Mouse (Mus musculus) embryonic fibroblast, embryonic 13.5 days (primary cell): ENCODE data around the gene Nme7. TPM values are rescaled to one million over a fixed set of nuclear protein-coding genes. Genes with fewer than 3 reads are reported as not detected.

Source experiments
- H3K27ac ChIP-seq: 2 replicates; pipeline ENCODE4 v1.5.1; 2012; ENCODE audit warnings: low read length, control low read depth, inconsistent platforms; ENCODE audit not compliant: insufficient read depth
- H3K4me1 ChIP-seq: 2 replicates; pipeline ENCODE4 v1.6.1; 2011; ENCODE audit warnings: low read length; ENCODE audit not compliant: control insufficient read depth, insufficient read depth
- H3K4me3 ChIP-seq: 2 replicates; pipeline ENCODE4 v1.5.1; 2011; ENCODE audit warnings: mild to moderate bottlenecking, control low read depth, low read length; ENCODE audit not compliant: insufficient read depth
- CTCF ChIP-seq: IDR thresholded peaks from 2 replicates; pipeline ENCODE4 v1.5.1; 2011; ENCODE audit warnings: mild to moderate bottlenecking, control low read depth, low read length, moderate library complexity, borderline replicate concordance; ENCODE audit not compliant: insufficient read depth
- POLR2A ChIP-seq: IDR thresholded peaks from 2 replicates; pipeline ENCODE4 v1.6.1; 2011; ENCODE audit warnings: low read depth, mild to moderate bottlenecking, control low read depth, low read length, moderate library complexity
- polyA plus RNA-seq: library from polyadenylated mRNA; stranded (reverse); fragments of >200 nt; gene quantifications from 2 replicates; pipeline ENCODE4 v1.2.4, GENCODE M21; 2011; ENCODE audit warnings: low read depth; ENCODE audit not compliant: missing spikeins, insufficient read length

The Nme7 gene
- polyA plus RNA-seq, 1 experiment = 20.0 TPM

- Histone ChIP-seq H3K4me1 (no peaks in the 10 kb centered on the region), H3K27ac (no peak overlapping the region), H3K4me3 (no peak overlapping the region)
- TF ChIP-seq POLR2A = no peak
- TF ChIP-seq CTCF = no peak
Observed at GRCm38 (mm10) chr1:164397672-164398071, 93.8 kb downstream of the Nme7 start.

- Histone ChIP-seq H3K4me3 (no peak overlapping the region), H3K4me1 (no peaks in the 10 kb centered on the region), H3K27ac (no peak overlapping the region)
- TF ChIP-seq CTCF (no peak), POLR2A (no peak)
Observed at GRCm38 (mm10) chr1:164399578-164399977, 95.7 kb downstream of the Nme7 start.

GRCm38 (mm10) chr1:164405385-164405802 is 101.5 kb downstream of the Nme7 start:
- no peak for TF ChIP-seq POLR2A
- no peak for TF ChIP-seq CTCF
- H3K4me3 ChIP-seq = no peak overlapping the region
- H3K27ac ChIP-seq = no peak overlapping the region
- no peaks in the 10 kb centered on the region for H3K4me1 ChIP-seq

GRCm38 (mm10) chr1:164406506-164406905 is 102.6 kb downstream of the Nme7 start:
- no peak overlapping the region for H3K4me3 ChIP-seq
- no peak for TF ChIP-seq POLR2A
- no peak for TF ChIP-seq CTCF
- H3K4me1 ChIP-seq = no peaks in the 10 kb centered on the region
- no peak overlapping the region for H3K27ac ChIP-seq

- TF ChIP-seq CTCF (no peak), POLR2A (no peak)
- Histone ChIP-seq H3K27ac (no peak overlapping the region), H3K4me3 (no peak overlapping the region), H3K4me1 (no peaks in the 10 kb centered on the region)
Observed at GRCm38 (mm10) chr1:164408655-164409054, 104.7 kb downstream of the Nme7 start.

GRCm38 (mm10) chr1:164411306-164411705 is 107.4 kb downstream of the Nme7 start:
- Histone ChIP-seq H3K4me3 (no peak overlapping the region), H3K27ac (no peak overlapping the region), H3K4me1 (no peaks in the 10 kb centered on the region)
- TF ChIP-seq CTCF = no peak
- no peak for TF ChIP-seq POLR2A

- TF ChIP-seq CTCF (no peak), POLR2A (no peak)
Observed at GRCm38 (mm10) chr1:164412906-164413305, 109.0 kb downstream of the Nme7 start.

GRCm38 (mm10) chr1:164413608-164414007 is 109.7 kb downstream of the Nme7 start:
- H3K27ac ChIP-seq = no peak overlapping the region
- H3K4me3 ChIP-seq = no peak overlapping the region
- peaks cover 5% of the 10 kb centered on the region; the same call in 1 of the 2 replicates for H3K4me1 ChIP-seq
- TF ChIP-seq CTCF (no peak), POLR2A (no peak)

More at GRCm38 (mm10) chr1:164412906-164413305, 109.0 kb downstream of the Nme7 start:
- H3K4me3 ChIP-seq = no peak overlapping the region
- H3K4me1 ChIP-seq = 0 out of 2 replicates have a peak, but pooled peaks cover 2% of the 10 kb centered on the region
- H3K27ac ChIP-seq = no peak overlapping the region

- Histone ChIP-seq H3K4me3 (no peak overlapping the region), H3K4me1 (peaks cover 9% of the 10 kb centered on the region; the same call in 1 of the 2 replicates), H3K27ac (no peak overlapping the region)
- TF ChIP-seq CTCF (no peak), POLR2A (no peak)
Observed at GRCm38 (mm10) chr1:164415347-164415751, 111.4 kb downstream of the Nme7 start.

- peak overlapping the region; percentile 65; the same call in 1 of the 2 replicates for H3K27ac ChIP-seq
- H3K4me1 ChIP-seq = peaks cover 13% of the 10 kb centered on the region
- H3K4me3 ChIP-seq = no peak overlapping the region
- TF ChIP-seq CTCF = no peak
- no peak for TF ChIP-seq POLR2A
Observed at GRCm38 (mm10) chr1:164416692-164417394, 112.9 kb downstream of the Nme7 start.

- Histone ChIP-seq H3K4me3 (no peak overlapping the region), H3K4me1 (peaks cover 13% of the 10 kb centered on the region), H3K27ac (no peak overlapping the region)
- no peak for TF ChIP-seq CTCF
- no peak for TF ChIP-seq POLR2A
Observed at GRCm38 (mm10) chr1:164417604-164418003, 113.7 kb downstream of the Nme7 start.

GRCm38 (mm10) chr1:164418320-164418719 is 114.4 kb downstream of the Nme7 start:
- H3K27ac ChIP-seq = no peak overlapping the region; the same call in 1 of the 2 replicates
- H3K4me3 ChIP-seq = no peak overlapping the region
- H3K4me1 ChIP-seq = peaks cover 16% of the 10 kb centered on the region
- TF ChIP-seq CTCF = no peak
- TF ChIP-seq POLR2A = no peak
